Mouse (Mus musculus) layer of hippocampus, postnatal 10 days (tissue): ENCODE measurements around the gene Lamtor5. TPM values are rescaled to one million over a fixed set of nuclear protein-coding genes. Genes with fewer than 3 reads are reported as not detected.

Source experiments
- DNase-seq, 2 experiments: peaks; one replicate each; pipeline ENCODE4 v3.0.0; 2021; ENCODE audit warnings: low spot score in 2 of 2
- long read RNA-seq: library from polyadenylated mRNA; stranded (forward); transcript quantifications from one replicate; pipeline ENCODE4 v2.0.0, GENCODE M21; 2023
- total RNA-seq, 2 experiments: library from RNA; stranded (reverse); gene quantifications; 2 replicates each; pipeline ENCODE4 v1.2.3; 2021

Gene Lamtor5
- 10 to 100 TPM; 55.2 to 60.4 TPM for total RNA-seq
- long read RNA-seq, transcript Lamtor5-201 (4 exons, 881 nt): major isoform, 94 of 101 reads
- long read RNA-seq, partial matches to known transcripts: 2 of 101 reads
- long read RNA-seq, other reads (novel, unspliced or antisense): 5 of 101 reads

DNA sequence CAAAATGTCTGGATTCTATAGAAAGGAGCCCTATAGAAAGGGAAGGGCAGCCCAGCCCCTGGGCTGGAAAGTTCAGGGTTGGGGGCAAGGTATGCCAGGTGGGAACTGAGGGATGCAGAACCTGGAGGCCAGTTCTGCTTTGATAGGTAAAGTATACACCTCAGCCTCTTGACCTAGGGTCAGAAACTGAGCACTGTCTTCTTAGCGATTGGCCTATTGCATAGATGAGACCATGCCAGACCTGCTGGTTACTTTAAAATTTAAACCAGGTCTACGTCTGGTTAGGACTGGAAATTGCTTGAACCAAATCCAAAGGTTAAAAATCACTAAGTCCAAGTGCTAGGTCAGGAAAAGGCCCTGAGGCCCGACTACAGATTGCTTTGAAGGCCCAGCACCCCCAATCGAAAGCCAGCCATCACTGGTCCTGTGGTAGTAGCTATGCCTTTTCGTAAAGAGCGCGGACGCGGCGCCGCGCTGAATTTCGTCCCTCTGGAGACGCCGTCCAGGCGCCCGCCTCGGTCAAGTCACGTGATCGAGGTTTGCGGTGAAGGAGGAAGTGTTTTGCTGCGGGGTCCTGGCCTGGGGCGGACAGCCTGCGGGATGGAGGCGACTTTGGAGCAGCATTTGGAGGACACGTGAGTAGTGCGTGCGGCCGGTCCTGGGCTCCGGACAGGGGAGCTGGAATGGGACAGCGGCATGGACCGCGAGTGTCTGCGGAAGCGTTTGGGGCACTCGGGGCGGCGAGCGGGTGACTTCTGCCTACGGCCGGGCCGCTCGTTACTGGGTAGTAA is at the start of gene Lamtor5:
Lamtor5 (plus strand) TSS at position 380 of the 791 bp plus-strand sequence.
- DNase-seq: peak; percentile 89 to 91

DNA sequence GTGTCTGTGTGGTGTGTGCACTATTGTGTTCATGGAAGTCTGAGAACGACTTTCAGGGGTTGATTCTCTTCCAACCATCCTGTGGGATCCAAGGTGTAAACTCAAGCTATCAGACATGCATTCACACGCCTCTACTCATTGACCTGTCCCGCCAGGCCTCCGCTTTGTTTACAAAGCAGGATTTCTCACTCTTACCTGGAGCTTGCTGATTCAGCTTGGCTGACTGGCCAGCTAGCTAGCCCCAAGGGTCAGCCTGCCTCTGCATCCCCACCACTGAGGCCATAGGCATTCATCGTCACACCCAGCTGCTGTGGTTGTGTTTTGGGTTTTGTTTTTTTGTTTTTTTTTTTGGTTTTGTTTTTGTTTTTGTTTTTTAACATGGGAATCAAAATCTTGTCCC is 49.4 kb upstream of the Lamtor5 start:
- DNase-seq: no peak

GRCm38 (mm10) chr3:107229822-107230221 is 48.8 kb upstream of the Lamtor5 start:
- no peak for DNase-seq

- no peak for DNase-seq
Observed at GRCm38 (mm10) chr3:107230527-107230926, 48.1 kb upstream of the Lamtor5 start, which contains the start of gene A630076J17Rik. A630076J17Rik (plus strand) TSS chr3:107230614.

DNA sequence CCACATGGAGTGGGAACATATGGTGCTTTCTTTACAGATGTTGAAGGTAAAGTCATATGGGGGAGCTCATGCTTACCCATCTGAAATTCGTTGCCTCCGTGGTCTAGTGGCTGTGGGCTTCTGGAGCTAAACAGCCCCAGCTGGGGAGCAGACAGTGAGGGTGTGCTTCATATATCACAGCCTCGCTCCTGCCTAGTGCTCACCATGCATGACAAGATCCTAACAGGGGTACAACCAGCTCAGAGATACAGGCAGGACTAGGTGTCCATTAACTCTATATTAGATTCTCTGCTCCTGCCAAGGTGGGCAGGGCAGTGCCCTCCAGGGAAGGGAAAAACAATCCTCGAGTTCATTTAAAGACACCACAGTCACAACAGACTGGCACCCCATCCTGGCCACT is 47.5 kb upstream of the Lamtor5 start:
- no peak for DNase-seq

DNA sequence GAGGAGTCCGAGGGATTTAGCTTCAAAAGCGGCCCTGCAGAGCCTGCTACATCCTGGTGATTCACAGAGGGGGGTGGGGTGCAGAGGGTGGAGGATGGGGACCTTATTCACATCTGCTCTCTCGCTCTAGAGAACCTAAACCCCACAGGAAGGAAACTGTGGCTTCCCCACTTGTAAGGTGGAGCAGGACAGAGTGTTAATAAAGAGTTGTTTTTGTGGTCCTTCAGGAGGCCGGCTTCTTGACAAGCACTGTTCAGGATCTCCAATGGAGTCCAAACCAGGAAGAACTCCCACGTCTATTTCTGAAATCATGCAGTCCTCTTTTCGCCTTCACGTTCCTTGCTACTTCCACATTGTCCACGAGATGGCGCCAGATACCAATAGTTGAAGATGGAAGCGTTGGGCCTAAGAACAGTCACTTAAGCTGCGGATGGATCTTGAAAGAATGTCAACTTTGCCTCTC is 45.3 kb upstream of the Lamtor5 start:
- peak; percentile 94 to 95 for DNase-seq

GRCm38 (mm10) chr3:107233945-107234344 is 44.7 kb upstream of the Lamtor5 start:
- no peak for DNase-seq

DNA sequence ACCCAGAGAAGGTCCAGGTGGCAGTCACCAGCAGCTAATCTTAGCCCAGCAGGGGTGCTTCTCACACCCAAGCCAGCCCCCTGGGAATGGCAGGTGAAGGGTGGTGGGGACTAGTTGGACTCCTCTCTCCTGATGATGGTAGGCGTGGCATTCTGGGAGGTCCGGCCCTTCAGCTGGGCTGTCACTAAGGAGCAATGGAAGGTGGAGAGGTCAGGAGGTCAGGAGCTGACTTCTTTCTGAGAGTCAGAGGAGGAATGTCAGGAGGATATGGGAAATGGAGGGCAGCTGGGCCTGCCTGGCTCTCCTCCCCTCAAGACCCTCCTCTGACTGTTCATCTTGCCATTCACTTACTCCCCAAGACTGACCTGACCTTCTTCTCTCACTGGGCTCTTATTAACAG is 40.6 kb upstream of the Lamtor5 start:
- no peak for DNase-seq

GRCm38 (mm10) chr3:107238471-107238980 is 40.1 kb upstream of the Lamtor5 start:
- no peak for DNase-seq

DNA sequence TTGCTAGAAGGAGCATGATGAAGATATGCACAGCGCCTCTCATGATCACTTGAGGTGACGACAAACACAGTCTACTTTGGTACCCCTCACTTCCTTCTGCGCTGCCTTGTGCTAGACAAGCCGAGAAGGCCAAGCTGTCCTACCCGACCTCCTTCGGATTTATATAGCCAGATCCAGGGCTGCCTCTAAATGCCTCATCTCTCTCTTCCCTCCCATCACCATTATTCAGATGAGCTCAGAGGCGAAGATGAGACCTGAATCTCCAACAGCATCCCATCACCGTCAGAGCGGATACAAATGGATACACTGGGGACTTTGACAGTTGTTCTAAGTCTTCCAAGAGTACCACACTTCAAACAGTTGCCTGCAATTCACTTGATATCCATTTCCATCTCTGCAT is 39.1 kb upstream of the Lamtor5 start, which contains the start of gene Prok1:
Prok1 (minus strand) TSS at position 101 of the 400 bp plus-strand sequence.
- DNase-seq: no peak

DNA sequence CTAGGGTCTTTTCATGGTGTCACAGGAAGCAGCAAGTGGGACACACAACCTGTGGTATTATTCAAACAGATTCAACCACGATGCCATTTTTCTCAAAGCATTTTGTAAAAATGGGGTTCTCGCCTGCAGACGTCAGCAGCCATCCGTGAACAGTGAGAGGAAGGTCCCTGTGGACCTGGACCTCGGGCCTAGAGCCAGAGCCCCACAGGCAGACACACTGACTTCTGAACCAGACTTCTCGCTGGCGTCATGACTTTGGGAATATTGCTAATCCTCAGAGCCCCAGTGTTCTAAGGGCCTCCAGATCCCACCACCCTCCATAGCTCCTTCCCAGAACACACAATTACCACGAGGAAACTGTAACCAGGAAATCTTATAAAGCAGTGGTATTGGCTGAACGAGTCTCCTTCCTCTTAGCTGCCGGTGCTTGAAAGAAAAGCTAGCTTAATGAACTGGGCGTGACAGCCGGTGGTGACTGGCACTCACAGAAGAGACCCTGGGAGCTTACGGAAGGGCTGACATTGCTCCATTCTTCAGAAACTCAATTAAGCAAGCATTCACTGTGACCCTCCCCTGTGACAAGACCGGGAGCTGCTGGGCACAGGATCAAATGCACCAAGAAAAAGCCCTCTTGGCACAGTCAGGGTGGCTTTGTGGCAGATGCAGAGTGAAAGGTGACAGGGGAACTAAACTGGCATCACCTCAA is 37.1 kb upstream of the Lamtor5 start:
- no peak for DNase-seq

GRCm38 (mm10) chr3:107246876-107247275 is 31.8 kb upstream of the Lamtor5 start:
- DNase-seq: no peak

DNA sequence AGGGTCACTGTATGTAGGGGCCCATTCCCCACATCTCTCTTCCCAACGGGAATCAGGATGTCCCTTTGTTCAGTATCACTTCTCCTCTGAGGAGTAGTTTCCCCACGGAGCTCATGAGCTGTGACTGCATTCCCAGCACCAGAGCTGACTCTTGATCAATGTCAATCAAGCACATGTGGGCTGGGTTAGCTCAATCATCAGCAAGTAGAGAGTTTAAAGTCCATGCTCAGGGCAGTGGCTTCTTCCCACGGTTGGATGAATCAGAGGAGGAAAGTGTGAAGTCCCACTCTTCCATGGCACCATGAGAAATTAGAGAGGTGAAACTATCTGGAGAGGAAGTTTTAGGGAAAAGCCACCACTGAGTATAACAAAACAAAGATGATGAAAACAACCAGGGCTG is 29.6 kb upstream of the Lamtor5 start:
- no peak for DNase-seq

DNA sequence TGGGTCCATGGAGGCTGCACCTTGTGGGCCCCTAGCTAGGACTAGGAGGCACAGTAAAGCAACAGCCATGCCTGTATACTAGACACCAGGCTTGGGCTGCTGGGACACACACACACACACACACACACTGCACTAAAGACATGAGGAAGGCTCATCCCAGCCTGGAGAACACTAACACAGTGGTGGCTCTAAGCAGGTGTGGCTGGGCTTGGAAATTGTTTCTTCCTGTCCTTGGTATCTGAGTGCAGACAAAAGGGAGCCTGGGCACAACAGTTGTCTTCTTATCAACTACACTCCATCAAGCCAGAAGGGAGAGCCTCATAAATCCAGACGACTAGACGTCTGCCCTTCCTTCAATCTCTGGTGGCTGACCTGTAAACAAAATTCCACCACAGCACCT is 28.3 kb upstream of the Lamtor5 start:
- DNase-seq: no peak

GRCm38 (mm10) chr3:107252035-107252434 is 26.6 kb upstream of the Lamtor5 start:
- DNase-seq: no peak

DNA sequence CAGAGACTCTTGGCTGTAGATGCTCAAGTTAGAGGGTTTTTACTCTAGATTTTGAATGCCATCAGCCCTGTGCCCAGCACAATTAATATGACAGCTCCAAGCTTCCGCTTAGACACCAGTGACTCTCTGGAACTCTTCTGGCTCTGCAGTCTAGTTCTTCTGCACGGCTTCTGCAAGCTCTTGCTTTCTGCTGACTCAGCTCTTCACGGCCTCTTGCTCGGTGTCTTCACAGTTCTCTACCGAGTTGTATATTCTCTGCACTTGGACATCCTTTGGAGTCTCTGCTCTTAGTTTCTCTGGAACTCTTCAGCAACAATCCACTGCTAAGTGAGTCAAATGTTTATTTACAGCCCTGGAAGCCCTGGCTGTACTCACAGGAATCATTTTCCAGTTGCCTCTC is 24.7 kb upstream of the Lamtor5 start:
- DNase-seq: no peak

GRCm38 (mm10) chr3:107255992-107256391 is 22.7 kb upstream of the Lamtor5 start:
- no peak for DNase-seq

GRCm38 (mm10) chr3:107256724-107257123 is 21.9 kb upstream of the Lamtor5 start:
- DNase-seq: no peak

- no peak for DNase-seq
Observed at GRCm38 (mm10) chr3:107257924-107258323, 20.7 kb upstream of the Lamtor5 start.

DNA sequence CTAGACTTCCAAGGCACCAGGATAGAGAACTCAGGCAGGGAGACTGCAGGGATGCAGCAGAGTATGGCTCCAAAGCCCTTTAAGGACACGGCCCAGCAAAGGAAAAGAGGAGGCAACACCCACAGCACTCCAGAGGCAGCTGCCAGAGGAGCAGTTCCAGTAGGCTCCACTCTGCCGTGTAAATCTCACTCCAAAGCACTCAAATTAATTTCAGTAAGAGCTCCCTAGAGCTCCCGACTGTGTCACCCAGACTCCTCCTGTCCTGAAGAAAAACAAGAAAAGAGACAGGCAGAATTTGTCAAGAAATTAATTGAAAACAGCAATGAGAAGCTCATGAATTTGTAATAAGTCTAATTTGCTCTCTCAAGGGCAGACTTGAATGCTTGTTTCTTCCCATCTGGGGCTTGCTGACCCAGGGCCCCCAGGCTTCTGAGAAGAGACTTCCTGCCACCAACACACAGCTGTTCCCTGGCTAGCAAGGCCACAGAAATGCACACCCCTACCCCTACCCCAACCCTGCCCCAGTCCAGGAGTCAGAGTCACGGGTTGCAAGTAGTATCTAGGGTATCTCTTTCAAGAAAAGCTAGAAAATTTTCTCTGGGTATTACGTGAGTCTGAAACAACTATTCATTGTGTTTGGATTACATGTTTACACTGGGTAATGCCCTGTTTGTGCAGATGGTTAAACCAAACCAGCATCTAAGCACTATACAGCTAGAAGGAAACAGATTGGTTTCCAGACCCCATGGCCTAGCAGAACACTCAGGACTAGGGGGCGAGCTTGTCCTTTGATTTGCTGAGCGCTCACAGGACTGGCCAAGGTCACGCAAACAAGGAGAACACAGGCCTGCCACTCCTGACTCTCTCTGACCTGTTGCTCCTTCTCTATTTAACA is 17.5 kb upstream of the Lamtor5 start:
- peak in 1 of 2 experiments; percentile 35 for DNase-seq

GRCm38 (mm10) chr3:107261851-107262165 is 16.9 kb upstream of the Lamtor5 start:
- no peak for DNase-seq
